Comparison of ENCODE assay signal across 12 mouse cellular contexts in genomic region chr3:121323371-121323770, GRCm38 (mm10).
"Had no signal": no experiment of that assay in that cellular context is flagged by ENCODE, and none has a peak within 500 bp of the region (broad histone marks: within the 10 kb centered on the region; RNA-seq: fewer than 3 reads in every experiment).

No protein-coding gene starts in this region.

- H3K9me3 ChIP-seq: limb, embryonic 13.5 days; liver, embryonic 13.5 days had no signal

- H3K4me1 ChIP-seq: limb, embryonic 13.5 days; liver, embryonic 13.5 days had no signal

- DNase-seq: kidney, adult 9 months; kidney, postnatal 14 days; kidney, postnatal 4 days; left cerebral cortex, postnatal 4 days; liver; liver, embryonic 13.5 days; lung, adult 2 months; lung, postnatal 14 days; lung, postnatal 4 days; midbrain, embryonic 14.5 days; thymus, postnatal 25 days had no signal

- H3K9ac ChIP-seq: limb, embryonic 13.5 days; liver, embryonic 13.5 days had no signal

- H3K4me3 ChIP-seq: limb, embryonic 13.5 days; liver, embryonic 13.5 days had no signal

- H3K27me3 ChIP-seq: limb, embryonic 13.5 days; liver, embryonic 13.5 days had no signal

- H3K27ac ChIP-seq: limb, embryonic 13.5 days; liver, embryonic 13.5 days had no signal
